Mouse (Mus musculus) heart, embryonic 11.5 days (tissue): ENCODE measurements at regions not wholly inside any gene's neighbourhood (a gene's known extent, or its start where the extent isn't known, plus 50 kb on each side); places are given as distances from the start of the nearest gene placed in this dataset.

ENCODE experiments used
- ATAC-seq: fragments of 200-750 bp; cut with Nextera tagmentation; replicated peaks from 2 replicates; pipeline ENCODE4 v1.8.0; 2017; ENCODE audit warnings: moderate library complexity; ENCODE audit not compliant: insufficient number of reproducible peaks, low FRiP score, low TSS enrichment
- H3K27ac ChIP-seq: fragments of 300-500 bp; sonication (generic); 2 replicates; pipeline ENCODE4 v1.5.1; 2014; ENCODE audit warnings: mild to moderate bottlenecking, low read depth, low read length
- H3K27me3 ChIP-seq: fragments of 300-500 bp; sonication (generic); 2 replicates; pipeline ENCODE4 v1.6.1; 2014; ENCODE audit warnings: mild to moderate bottlenecking, low read length, mixed read lengths; ENCODE audit not compliant: control insufficient read depth, insufficient read depth
- H3K36me3 ChIP-seq: fragments of 300-500 bp; sonication (generic); 2 replicates; pipeline ENCODE4 v1.6.1; 2014; ENCODE audit warnings: mild to moderate bottlenecking, low read length, moderate library complexity, mixed read lengths; ENCODE audit not compliant: control insufficient read depth, insufficient read depth
- H3K4me1 ChIP-seq: fragments of 300-500 bp; sonication (generic); 2 replicates; pipeline ENCODE4 v1.6.1; 2014; ENCODE audit warnings: low read length; ENCODE audit not compliant: control insufficient read depth, insufficient read depth
- H3K4me2 ChIP-seq: fragments of 300-500 bp; sonication (generic); 2 replicates; pipeline ENCODE4 v1.6.1; 2014; ENCODE audit warnings: mild to moderate bottlenecking, moderate library complexity
- H3K4me3 ChIP-seq: fragments of 300-500 bp; sonication (generic); 2 replicates; pipeline ENCODE4 v1.5.1; 2014; ENCODE audit warnings: low read depth, low read length
- H3K9ac ChIP-seq: fragments of 300-500 bp; sonication (generic); 2 replicates; pipeline ENCODE4 v1.6.1; 2014; ENCODE audit warnings: mild to moderate bottlenecking, low read depth, low read length, moderate library complexity
- H3K9me3 ChIP-seq: fragments of 300-500 bp; sonication (generic); replicated peaks from 2 replicates; pipeline ENCODE4 v1.6.1; 2016; ENCODE audit warnings: low read length; ENCODE audit not compliant: control insufficient read depth
- WGBS: fragments of 180-500 bp; shearing (Covaris S2); extraction: QIAGEN DNeasy Blood & Tissue Kit; methylation state at CpG from one replicate; pipeline ENCODE4 v1.1.7; 2014; ENCODE audit not compliant: insufficient replicate concordance; 5-methylcytosine and 5-hydroxymethylcytosine counted together

DNA sequence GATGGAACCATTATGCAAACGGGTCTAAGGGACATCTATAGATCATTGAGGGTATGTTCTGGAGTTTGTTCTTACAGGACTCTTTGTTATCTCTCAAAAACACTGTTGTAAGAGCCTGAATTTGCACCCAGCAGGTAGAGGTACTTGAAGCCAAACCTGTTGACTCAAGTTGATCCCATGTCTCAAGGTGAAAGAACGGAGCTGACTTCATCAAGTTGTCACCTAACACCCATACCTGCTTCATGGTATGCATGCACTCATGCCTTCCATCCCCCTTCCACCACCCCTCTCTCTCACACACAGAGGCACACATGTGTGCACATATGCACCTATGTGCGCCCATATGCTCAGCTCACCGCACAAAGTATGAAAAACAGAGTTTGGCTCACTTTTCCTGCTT, 189.0 kb downstream of the Ttll7 start:
- H3K4me3 ChIP-seq = no peak overlapping the region
- H3K4me1 ChIP-seq = no peaks in the 10 kb centered on the region
- 79% methylated on average over 4 of the region's 4 CpGs for WGBS
- H3K9ac ChIP-seq = no peak overlapping the region
- H3K36me3 ChIP-seq = no peaks in the 10 kb centered on the region
- no peaks in the 10 kb centered on the region for H3K27me3 ChIP-seq
- H3K27ac ChIP-seq = no peak overlapping the region
- no peaks in the 10 kb centered on the region for H3K9me3 ChIP-seq
- no peak for ATAC-seq
- H3K4me2 ChIP-seq = no peak overlapping the region

- 70% methylated on average over 3 of the region's 3 CpGs for WGBS
- H3K9me3 ChIP-seq = no peaks in the 10 kb centered on the region
- H3K4me3 ChIP-seq = no peak overlapping the region
- no peak overlapping the region for H3K4me2 ChIP-seq
- no peak for ATAC-seq
- H3K4me1 ChIP-seq = no peaks in the 10 kb centered on the region
- no peaks in the 10 kb centered on the region for H3K27me3 ChIP-seq
- no peak overlapping the region for H3K27ac ChIP-seq
- H3K36me3 ChIP-seq = no peaks in the 10 kb centered on the region
- no peak overlapping the region for H3K9ac ChIP-seq
Measured at GRCm38 (mm10) chr3:147042911-147043310, 190.7 kb downstream of the Ttll7 start.

DNA sequence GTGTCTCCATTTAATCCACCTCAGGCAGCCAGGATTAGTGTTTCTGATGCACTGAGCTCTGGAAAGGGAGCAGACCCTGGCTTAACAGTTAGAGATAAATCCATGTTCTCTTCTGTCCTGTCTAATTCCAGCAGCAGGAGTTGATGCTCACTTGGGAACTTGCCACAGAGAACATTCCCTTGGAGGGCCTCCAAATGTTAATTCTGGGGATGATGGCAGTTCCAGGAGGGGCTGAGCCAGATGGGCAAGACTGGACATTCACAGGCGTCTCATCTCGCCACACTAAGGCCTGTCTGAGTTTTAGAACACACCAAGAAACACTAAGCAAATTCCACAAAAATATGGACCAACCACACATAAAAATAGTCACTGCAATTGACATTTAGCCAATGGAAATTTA, 194.5 kb downstream of the Ttll7 start:
- Histone ChIP-seq H3K9ac (no peak overlapping the region), H3K4me1 (no peaks in the 10 kb centered on the region), H3K36me3 (no peaks in the 10 kb centered on the region), H3K27ac (no peak overlapping the region), H3K9me3 (no peaks in the 10 kb centered on the region), H3K4me2 (no peak overlapping the region), H3K4me3 (no peak overlapping the region), H3K27me3 (no peaks in the 10 kb centered on the region)
- ATAC-seq = no peak
- 74% methylated on average over 2 of the region's 2 CpGs for WGBS

GRCm38 (mm10) chr3:147054157-147054838, 202.1 kb downstream of the Ttll7 start:
- Histone ChIP-seq H3K27me3 (no peaks in the 10 kb centered on the region), H3K4me1 (no peaks in the 10 kb centered on the region), H3K9me3 (no peaks in the 10 kb centered on the region), H3K4me2 (no peak overlapping the region), H3K27ac (no peak overlapping the region), H3K4me3 (no peak overlapping the region), H3K36me3 (no peaks in the 10 kb centered on the region), H3K9ac (no peak overlapping the region)
- no peak for ATAC-seq
- 81% methylated on average over 8 of the region's 8 CpGs for WGBS

DNA sequence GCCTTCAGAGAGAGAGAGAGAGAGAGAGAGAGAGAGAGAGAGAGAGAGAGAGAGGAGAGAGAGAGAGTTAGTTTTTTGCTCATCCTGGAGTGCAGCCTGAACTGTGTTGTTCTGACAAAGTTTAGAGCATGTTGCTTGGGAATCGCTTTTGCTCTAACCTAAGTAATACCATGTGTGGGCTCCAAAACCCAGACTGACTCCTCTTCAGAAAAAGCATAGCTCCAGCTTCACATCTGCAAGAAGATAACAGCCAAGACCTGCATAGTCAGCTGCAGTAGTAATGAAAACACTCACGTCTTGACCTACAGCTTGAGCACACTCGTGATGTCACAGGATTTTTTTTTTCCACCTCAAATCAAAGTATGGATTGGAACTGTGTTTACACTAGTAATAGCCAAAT, 205.7 kb downstream of the Ttll7 start:
- H3K27me3 ChIP-seq = no peaks in the 10 kb centered on the region
- H3K27ac ChIP-seq = no peak overlapping the region
- no peak overlapping the region for H3K4me2 ChIP-seq
- no peaks in the 10 kb centered on the region for H3K36me3 ChIP-seq
- H3K9me3 ChIP-seq = no peaks in the 10 kb centered on the region
- no peak for ATAC-seq
- no peaks in the 10 kb centered on the region for H3K4me1 ChIP-seq
- no peak overlapping the region for H3K4me3 ChIP-seq
- 64% methylated on average over 3 of the region's 3 CpGs for WGBS
- no peak overlapping the region for H3K9ac ChIP-seq

DNA sequence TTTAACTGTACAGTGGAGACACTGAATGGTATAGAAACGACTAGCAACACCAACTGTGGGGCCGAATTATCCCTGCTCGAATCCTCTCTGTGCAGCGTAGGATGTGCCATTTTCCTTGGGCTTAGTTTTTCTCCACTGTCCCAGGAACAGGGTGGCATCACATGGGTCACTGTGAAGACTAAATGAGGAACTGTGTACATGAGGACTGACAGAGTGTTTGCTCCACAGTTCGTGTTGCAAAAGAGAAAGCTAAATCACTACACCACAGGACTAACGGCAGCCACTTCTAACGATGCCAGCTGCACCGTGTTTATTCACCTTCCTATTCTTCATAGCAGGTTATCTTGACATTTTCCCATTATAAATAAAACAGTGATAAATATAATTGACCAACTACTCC, 208.5 kb downstream of the Ttll7 start:
- no peaks in the 10 kb centered on the region for H3K9me3 ChIP-seq
- H3K4me1 ChIP-seq = no peaks in the 10 kb centered on the region
- no peaks in the 10 kb centered on the region for H3K27me3 ChIP-seq
- 83% methylated on average over 8 of the region's 8 CpGs for WGBS
- H3K4me3 ChIP-seq = no peak overlapping the region
- H3K27ac ChIP-seq = no peak overlapping the region
- H3K9ac ChIP-seq = no peak overlapping the region
- no peak for ATAC-seq
- no peaks in the 10 kb centered on the region for H3K36me3 ChIP-seq
- no peak overlapping the region for H3K4me2 ChIP-seq

- Histone ChIP-seq H3K9ac (no peak overlapping the region), H3K4me2 (no peak overlapping the region), H3K27me3 (no peaks in the 10 kb centered on the region), H3K27ac (no peak overlapping the region), H3K4me3 (no peak overlapping the region), H3K36me3 (no peaks in the 10 kb centered on the region), H3K9me3 (no peaks in the 10 kb centered on the region), H3K4me1 (no peaks in the 10 kb centered on the region)
- WGBS = 71% methylated on average over 7 of the region's 7 CpGs
- no peak for ATAC-seq
Measured at GRCm38 (mm10) chr3:147062451-147062850, 210.3 kb downstream of the Ttll7 start.

DNA sequence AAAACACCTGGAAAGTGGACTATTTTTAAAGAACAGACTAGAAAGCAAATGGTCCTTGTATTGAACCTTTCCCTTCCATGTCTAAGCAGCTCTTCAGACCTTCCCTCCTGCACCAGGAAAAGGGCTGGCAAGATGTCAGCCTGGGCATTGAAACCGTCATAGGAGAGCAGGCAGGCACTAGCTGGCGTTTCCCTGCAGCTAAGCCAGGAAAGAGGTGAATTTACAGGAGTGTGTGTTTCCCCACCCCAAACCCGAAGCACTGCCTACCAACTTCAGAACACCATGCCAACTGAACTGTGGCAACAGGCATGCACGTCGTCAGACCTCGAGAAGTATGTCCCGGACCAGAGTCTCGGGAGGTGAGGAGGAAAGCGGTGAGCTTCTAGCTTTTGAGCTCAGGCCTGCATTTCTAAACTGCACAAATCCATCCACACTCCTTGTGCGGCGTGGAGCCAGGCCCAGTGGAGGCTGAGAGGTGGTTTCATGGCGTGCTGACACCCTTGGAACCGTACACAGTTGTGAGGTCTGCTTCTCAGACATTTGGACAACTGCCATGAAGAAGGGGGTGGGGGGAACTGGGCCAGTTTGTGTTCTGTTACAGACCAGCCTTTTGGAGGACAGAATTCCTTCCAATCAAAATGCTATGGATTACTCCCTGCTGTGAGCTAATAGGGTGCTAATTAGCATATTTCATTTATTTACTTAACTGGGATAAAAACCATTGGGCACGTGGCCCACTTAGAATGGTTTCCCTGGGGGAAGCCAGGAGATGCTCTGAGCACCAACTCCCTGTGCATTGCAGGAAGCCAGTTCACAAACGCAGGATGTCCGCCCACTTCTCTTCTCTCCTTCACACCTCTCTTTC, 211.6 kb downstream of the Ttll7 start:
- H3K4me3 ChIP-seq = no peak overlapping the region
- no peaks in the 10 kb centered on the region for H3K36me3 ChIP-seq
- no peaks in the 10 kb centered on the region for H3K9me3 ChIP-seq
- WGBS = 73% methylated on average over 16 of the region's 16 CpGs
- H3K27me3 ChIP-seq = no peaks in the 10 kb centered on the region
- no peak overlapping the region for H3K27ac ChIP-seq
- no peaks in the 10 kb centered on the region for H3K4me1 ChIP-seq
- H3K9ac ChIP-seq = no peak overlapping the region
- H3K4me2 ChIP-seq = no peak overlapping the region
- ATAC-seq = no peak
